Mouse (Mus musculus) midbrain, embryonic 13.5 days (tissue): ENCODE measurements around the gene Heatr5a. TPM values are rescaled to one million over a fixed set of nuclear protein-coding genes. Genes with fewer than 3 reads are reported as not detected.

Source experiments
- ATAC-seq: fragments of 200-750 bp; cut with Nextera tagmentation; 2 replicates; pipeline ENCODE4 v1.8.0; 2017; ENCODE audit warnings: mild to moderate bottlenecking, moderate TSS enrichment, moderate library complexity
- H3K27ac ChIP-seq: fragments of 300-500 bp; sonication (generic); 2 replicates; pipeline ENCODE4 v1.5.1; 2015; ENCODE audit warnings: inconsistent platforms, mild to moderate bottlenecking, moderate library complexity
- H3K27me3 ChIP-seq: fragments of 300-500 bp; sonication (generic); 2 replicates; pipeline ENCODE4 v1.6.1; 2015; ENCODE audit warnings: mild to moderate bottlenecking, inconsistent platforms
- H3K36me3 ChIP-seq: fragments of 300-500 bp; sonication (generic); 2 replicates; pipeline ENCODE4 v1.6.1; 2015; ENCODE audit warnings: mild to moderate bottlenecking, inconsistent platforms
- H3K4me1 ChIP-seq: fragments of 300-500 bp; sonication (generic); replicated peaks from 2 replicates; pipeline ENCODE4 v1.6.1; 2015; ENCODE audit warnings: inconsistent platforms
- H3K4me2 ChIP-seq: fragments of 300-500 bp; sonication (generic); replicated peaks from 2 replicates; pipeline ENCODE4 v1.6.1; 2015; ENCODE audit warnings: moderate library complexity, mild to moderate bottlenecking, inconsistent platforms
- H3K4me3 ChIP-seq: fragments of 300-500 bp; sonication (generic); replicated peaks from 2 replicates; pipeline ENCODE4 v1.5.1; 2015; ENCODE audit warnings: mild to moderate bottlenecking, inconsistent platforms
- H3K9ac ChIP-seq: fragments of 300-500 bp; sonication (generic); replicated peaks from 2 replicates; pipeline ENCODE4 v1.6.1; 2015; ENCODE audit warnings: mild to moderate bottlenecking, inconsistent platforms
- H3K9me3 ChIP-seq: fragments of 300-500 bp; sonication (generic); 2 replicates; pipeline ENCODE4 v1.6.1; 2016; ENCODE audit warnings: mild to moderate bottlenecking, inconsistent platforms
- WGBS: fragments of 180-500 bp; shearing (Covaris S2); methylation state at CpG from one replicate; pipeline ENCODE4 v1.1.7; 2015; 5-methylcytosine and 5-hydroxymethylcytosine counted together
- polyA plus RNA-seq: library from polyadenylated mRNA; unstranded; fragments of >200 nt; fragmentation: Nextera tagmentation; extraction: Ambion mirVana; gene quantifications from 2 replicates; pipeline ENCODE4 v1.2.1, GENCODE M21; 2015

The Heatr5a gene
- polyA plus RNA-seq, 1 experiment from 2014 or later, result 6.0 TPM

- 65% methylated on average over 7 of the region's 7 CpGs for WGBS
- Histone ChIP-seq H3K4me3 (no peak overlapping the region), H3K9me3 (no peaks in the 10 kb centered on the region), H3K9ac (no peak overlapping the region), H3K27me3 (no peaks in the 10 kb centered on the region), H3K4me2 (no peak overlapping the region), H3K27ac (no peak overlapping the region), H3K36me3 (no peaks in the 10 kb centered on the region), H3K4me1 (no peaks in the 10 kb centered on the region)
- no peak for ATAC-seq
These were observed 115.7 kb downstream of the Heatr5a start for GRCm38 (mm10) chr12:51855453-51855852.

- H3K27me3 ChIP-seq, result no peaks in the 10 kb centered on the region
These were observed 119.5 kb downstream of the Heatr5a start for GRCm38 (mm10) chr12:51851617-51852016.

GRCm38 (mm10) chr12:51851155-51851554, 120.0 kb downstream of the Heatr5a start:
- no peak overlapping the region for H3K4me3 ChIP-seq
- H3K9me3 ChIP-seq, result no peaks in the 10 kb centered on the region
- no peak overlapping the region for H3K9ac ChIP-seq
- no peak for ATAC-seq
- H3K27me3 ChIP-seq, result no peaks in the 10 kb centered on the region
- H3K36me3 ChIP-seq, result no peaks in the 10 kb centered on the region
- no peak overlapping the region for H3K4me2 ChIP-seq
- no peaks in the 10 kb centered on the region for H3K4me1 ChIP-seq
- 96% methylated on average over 3 of the region's 3 CpGs for WGBS
- H3K27ac ChIP-seq, result no peak overlapping the region

More at GRCm38 (mm10) chr12:51851617-51852016, 119.5 kb downstream of the Heatr5a start:
- no peak overlapping the region for H3K27ac ChIP-seq
- H3K4me3 ChIP-seq, result no peak overlapping the region
- H3K4me1 ChIP-seq, result no peaks in the 10 kb centered on the region
- no peaks in the 10 kb centered on the region for H3K9me3 ChIP-seq
- no peak for ATAC-seq
- 97% methylated on average over 4 of the region's 4 CpGs for WGBS
- no peak overlapping the region for H3K4me2 ChIP-seq
- no peaks in the 10 kb centered on the region for H3K36me3 ChIP-seq
- no peak overlapping the region for H3K9ac ChIP-seq

GRCm38 (mm10) chr12:51850339-51850738, 120.8 kb downstream of the Heatr5a start:
- H3K27ac ChIP-seq, result no peak overlapping the region
- no peak overlapping the region for H3K9ac ChIP-seq
- H3K36me3 ChIP-seq, result no peaks in the 10 kb centered on the region
- no peaks in the 10 kb centered on the region for H3K9me3 ChIP-seq
- no peaks in the 10 kb centered on the region for H3K4me1 ChIP-seq
- no peak overlapping the region for H3K4me3 ChIP-seq
- WGBS, result 94% methylated on average over 4 of the region's 4 CpGs
- no peaks in the 10 kb centered on the region for H3K27me3 ChIP-seq
- no peak for ATAC-seq
- no peak overlapping the region for H3K4me2 ChIP-seq

GRCm38 (mm10) chr12:51849902-51850301, 121.2 kb downstream of the Heatr5a start:
- Histone ChIP-seq H3K4me2 (no peak overlapping the region), H3K4me1 (no peaks in the 10 kb centered on the region), H3K4me3 (no peak overlapping the region), H3K9ac (no peak overlapping the region), H3K27ac (no peak overlapping the region), H3K9me3 (no peaks in the 10 kb centered on the region), H3K27me3 (no peaks in the 10 kb centered on the region), H3K36me3 (no peaks in the 10 kb centered on the region)
- no peak for ATAC-seq
- WGBS, result 99% methylated on average over 2 of the region's 2 CpGs

GRCm38 (mm10) chr12:51847953-51848680, 123.0 kb downstream of the Heatr5a start:
- H3K4me3 ChIP-seq, result no peak overlapping the region
- no peak for ATAC-seq
- H3K4me2 ChIP-seq, result no peak overlapping the region
- H3K9ac ChIP-seq, result no peak overlapping the region
- H3K9me3 ChIP-seq, result no peaks in the 10 kb centered on the region
- H3K27ac ChIP-seq, result no peak overlapping the region
- no peaks in the 10 kb centered on the region for H3K36me3 ChIP-seq
- peaks cover 12% of the 10 kb centered on the region for H3K4me1 ChIP-seq
- H3K27me3 ChIP-seq, result peaks cover 4% of the 10 kb centered on the region; the same call in 1 of the 2 replicates
- 88% methylated on average over 9 of the region's 9 CpGs for WGBS

- Histone ChIP-seq H3K4me3 (peak overlapping the region; percentile 63), H3K27ac (no peak overlapping the region), H3K36me3 (no peaks in the 10 kb centered on the region), H3K27me3 (peaks cover 4% of the 10 kb centered on the region; the same call in 1 of the 2 replicates), H3K9me3 (no peaks in the 10 kb centered on the region), H3K9ac (no peak overlapping the region), H3K4me2 (peak overlapping the region; percentile 75), H3K4me1 (peaks cover 16% of the 10 kb centered on the region)
- 39% methylated on average over 1 of the region's 1 CpGs for WGBS
- peak; percentile 51; the same call in 1 of the 2 replicates for ATAC-seq
These were observed 125.9 kb downstream of the Heatr5a start for GRCm38 (mm10) chr12:51845261-51845660.

GRCm38 (mm10) chr12:51844771-51845256, 126.3 kb downstream of the Heatr5a start:
- H3K27ac ChIP-seq, result peak overlapping the region; percentile 56
- H3K9me3 ChIP-seq, result no peaks in the 10 kb centered on the region
- H3K4me3 ChIP-seq, result peak overlapping the region; percentile 63
- ATAC-seq, result peak; percentile 97
- peak overlapping the region; percentile 65 for H3K9ac ChIP-seq
- H3K4me2 ChIP-seq, result peak overlapping the region; percentile 75
- H3K36me3 ChIP-seq, result no peaks in the 10 kb centered on the region
- H3K27me3 ChIP-seq, result peaks cover 4% of the 10 kb centered on the region; the same call in 1 of the 2 replicates
- WGBS, result under 1% methylated on average over 17 of the region's 17 CpGs
- H3K4me1 ChIP-seq, result peaks cover 16% of the 10 kb centered on the region

GRCm38 (mm10) chr12:51843576-51844520, 127.3 kb downstream of the Heatr5a start:
- Histone ChIP-seq H3K4me2 (peak overlapping the region; percentile 75), H3K9ac (peak overlapping the region; percentile 65; the same call in 1 of the 2 replicates), H3K27ac (0 out of 2 replicates have a peak overlapping the region, but pooled peaks have one; percentile 30), H3K27me3 (peaks cover 4% of the 10 kb centered on the region; the same call in 1 of the 2 replicates), H3K4me3 (peak overlapping the region; percentile 63), H3K36me3 (no peaks in the 10 kb centered on the region), H3K9me3 (no peaks in the 10 kb centered on the region), H3K4me1 (peaks cover 16% of the 10 kb centered on the region)
- no peak for ATAC-seq
- 30% methylated on average over 15 of the region's 15 CpGs for WGBS

GRCm38 (mm10) chr12:51842081-51842864, 128.8 kb downstream of the Heatr5a start:
- peaks cover 4% of the 10 kb centered on the region; the same call in 1 of the 2 replicates for H3K27me3 ChIP-seq
- H3K36me3 ChIP-seq, result no peaks in the 10 kb centered on the region
- no peaks in the 10 kb centered on the region for H3K9me3 ChIP-seq
- WGBS, result 37% methylated on average over 6 of the region's 6 CpGs
- H3K4me3 ChIP-seq, result no peak overlapping the region
- peaks cover 16% of the 10 kb centered on the region for H3K4me1 ChIP-seq
- no peak overlapping the region for H3K27ac ChIP-seq
- no peak overlapping the region for H3K9ac ChIP-seq
- no peak for ATAC-seq
- H3K4me2 ChIP-seq, result no peak overlapping the region

- Histone ChIP-seq H3K4me3 (no peak overlapping the region), H3K4me2 (no peak overlapping the region), H3K27me3 (peaks cover 4% of the 10 kb centered on the region; the same call in 1 of the 2 replicates), H3K9ac (no peak overlapping the region), H3K9me3 (no peaks in the 10 kb centered on the region), H3K4me1 (peaks cover 16% of the 10 kb centered on the region), H3K36me3 (no peaks in the 10 kb centered on the region), H3K27ac (no peak overlapping the region)
- 98% methylated on average over 1 of the region's 1 CpGs for WGBS
- no peak for ATAC-seq
These were observed 131.3 kb downstream of the Heatr5a start for GRCm38 (mm10) chr12:51839856-51840255.
